Mouse (Mus musculus) neural tube, embryonic 15.5 days (tissue): ENCODE results near the gene Bean1. TPM values are rescaled to one million over a fixed set of nuclear protein-coding genes. Genes with fewer than 3 reads are reported as not detected.

ENCODE experiments used
- ATAC-seq: fragments of 200-750 bp; cut with Nextera tagmentation; 2 replicates; pipeline ENCODE4 v1.8.0; 2017; ENCODE audit warnings: mild to moderate bottlenecking, moderate TSS enrichment, moderate library complexity; ENCODE audit not compliant: low FRiP score
- H3K27ac ChIP-seq: fragments of 300-500 bp; sonication (generic); replicated peaks from 2 replicates; pipeline ENCODE4 v1.5.1; 2015; ENCODE audit warnings: mild to moderate bottlenecking, inconsistent platforms
- H3K27me3 ChIP-seq: fragments of 300-500 bp; sonication (generic); replicated peaks from 2 replicates; pipeline ENCODE4 v1.6.1; 2015; ENCODE audit warnings: inconsistent platforms
- H3K36me3 ChIP-seq: fragments of 300-500 bp; sonication (generic); 2 replicates; pipeline ENCODE4 v1.6.1; 2015; ENCODE audit warnings: inconsistent platforms
- H3K4me1 ChIP-seq: fragments of 300-500 bp; sonication (generic); 2 replicates; pipeline ENCODE4 v1.6.1; 2015; ENCODE audit warnings: inconsistent platforms
- H3K4me2 ChIP-seq: fragments of 300-500 bp; sonication (generic); 2 replicates; pipeline ENCODE4 v1.6.1; 2015; ENCODE audit warnings: inconsistent platforms, mild to moderate bottlenecking, moderate library complexity
- H3K4me3 ChIP-seq: fragments of 300-500 bp; sonication (generic); replicated peaks from 2 replicates; pipeline ENCODE4 v1.5.1; 2015; ENCODE audit warnings: mild to moderate bottlenecking, inconsistent platforms
- H3K9ac ChIP-seq: fragments of 300-500 bp; sonication (generic); replicated peaks from 2 replicates; pipeline ENCODE4 v1.6.1; 2015; ENCODE audit warnings: mild to moderate bottlenecking, inconsistent platforms
- H3K9me3 ChIP-seq: fragments of 300-500 bp; sonication (generic); replicated peaks from 2 replicates; pipeline ENCODE4 v1.6.1; 2016; ENCODE audit warnings: inconsistent platforms
- WGBS: fragments of 180-500 bp; shearing (Covaris S2); methylation state at CpG from one replicate; pipeline ENCODE4 v1.1.7; 2015; ENCODE audit warnings: mixed read lengths; 5-methylcytosine and 5-hydroxymethylcytosine counted together
- polyA plus RNA-seq: library from polyadenylated mRNA; unstranded; fragments of >200 nt; fragmentation: Nextera tagmentation; extraction: Ambion mirVana; gene quantifications from 2 replicates; pipeline ENCODE4 v1.2.1, GENCODE M21; 2015

The Bean1 gene
- polyA plus RNA-seq, 1 experiment from 2014 or later, result 9.8 TPM

GRCm38 (mm10) chr8:104177054-104177453, 6.8 kb downstream of the Bean1 start:
- no peak overlapping the region for H3K27ac ChIP-seq
- no peaks in the 10 kb centered on the region for H3K9me3 ChIP-seq
- no peak overlapping the region for H3K4me3 ChIP-seq
- no peak for ATAC-seq
- H3K27me3 ChIP-seq, result peaks cover 12% of the 10 kb centered on the region
- H3K4me2 ChIP-seq, result no peak overlapping the region
- WGBS, result 71% methylated on average over 4 of the region's 4 CpGs
- H3K9ac ChIP-seq, result no peak overlapping the region
- H3K36me3 ChIP-seq, result no peaks in the 10 kb centered on the region
- H3K4me1 ChIP-seq, result peaks cover 8% of the 10 kb centered on the region; the same call in 1 of the 2 replicates

- no peak overlapping the region for H3K27ac ChIP-seq
- H3K4me2 ChIP-seq, result no peak overlapping the region
- 0 out of 2 replicates have a peak, but pooled peaks cover 5% of the 10 kb centered on the region for H3K4me1 ChIP-seq
- no peak for ATAC-seq
- H3K4me3 ChIP-seq, result no peak overlapping the region
- H3K27me3 ChIP-seq, result no peaks in the 10 kb centered on the region
- H3K9ac ChIP-seq, result no peak overlapping the region
- H3K36me3 ChIP-seq, result no peaks in the 10 kb centered on the region
- 31% methylated on average over 6 of the region's 6 CpGs for WGBS
- no peaks in the 10 kb centered on the region for H3K9me3 ChIP-seq
Measured at GRCm38 (mm10) chr8:104184905-104185304, 14.7 kb downstream of the Bean1 start.

GRCm38 (mm10) chr8:104186827-104187226, 16.6 kb downstream of the Bean1 start:
- no peak overlapping the region for H3K9ac ChIP-seq
- peaks cover 13% of the 10 kb centered on the region for H3K4me1 ChIP-seq
- H3K4me3 ChIP-seq, result no peak overlapping the region
- no peak for ATAC-seq
- H3K4me2 ChIP-seq, result no peak overlapping the region
- H3K36me3 ChIP-seq, result no peaks in the 10 kb centered on the region
- no peaks in the 10 kb centered on the region for H3K27me3 ChIP-seq
- H3K27ac ChIP-seq, result no peak overlapping the region
- 94% methylated on average over 4 of the region's 4 CpGs for WGBS
- H3K9me3 ChIP-seq, result no peaks in the 10 kb centered on the region

- H3K9ac ChIP-seq, result no peak overlapping the region
- H3K9me3 ChIP-seq, result no peaks in the 10 kb centered on the region
- no peak overlapping the region for H3K4me3 ChIP-seq
- H3K27me3 ChIP-seq, result no peaks in the 10 kb centered on the region
- H3K4me1 ChIP-seq, result peaks cover 17% of the 10 kb centered on the region
- H3K36me3 ChIP-seq, result no peaks in the 10 kb centered on the region
- no peak for ATAC-seq
- no peak overlapping the region for H3K27ac ChIP-seq
- WGBS, result 91% methylated on average over 6 of the region's 6 CpGs
- no peak overlapping the region for H3K4me2 ChIP-seq
Measured at GRCm38 (mm10) chr8:104187622-104188021, 17.4 kb downstream of the Bean1 start.

GRCm38 (mm10) chr8:104188459-104188858, 18.2 kb downstream of the Bean1 start:
- ATAC-seq, result no peak
- WGBS, result 78% methylated on average over 5 of the region's 5 CpGs
- H3K36me3 ChIP-seq, result no peaks in the 10 kb centered on the region
- H3K4me2 ChIP-seq, result no peak overlapping the region
- H3K9me3 ChIP-seq, result 0 out of 2 replicates have a peak, but pooled peaks cover 3% of the 10 kb centered on the region
- H3K4me1 ChIP-seq, result peaks cover 17% of the 10 kb centered on the region
- H3K4me3 ChIP-seq, result no peak overlapping the region
- H3K27ac ChIP-seq, result no peak overlapping the region
- no peak overlapping the region for H3K9ac ChIP-seq
- H3K27me3 ChIP-seq, result no peaks in the 10 kb centered on the region

- Histone ChIP-seq H3K27me3 (no peaks in the 10 kb centered on the region), H3K4me2 (no peak overlapping the region), H3K36me3 (no peaks in the 10 kb centered on the region), H3K27ac (no peak overlapping the region; the same call in 1 of the 2 replicates), H3K9ac (no peak overlapping the region), H3K9me3 (0 out of 2 replicates have a peak, but pooled peaks cover 3% of the 10 kb centered on the region), H3K4me1 (peaks cover 11% of the 10 kb centered on the region), H3K4me3 (no peak overlapping the region)
- 51% methylated on average over 6 of the region's 6 CpGs for WGBS
- ATAC-seq, result peak; percentile 31; the same call in 1 of the 2 replicates
Measured at GRCm38 (mm10) chr8:104190777-104191468, 20.7 kb downstream of the Bean1 start.

GRCm38 (mm10) chr8:104191496-104191895, 21.3 kb downstream of the Bean1 start:
- no peak overlapping the region for H3K9ac ChIP-seq
- H3K4me1 ChIP-seq, result peaks cover 11% of the 10 kb centered on the region
- ATAC-seq, result peak; percentile 53; the same call in 1 of the 2 replicates
- no peak overlapping the region for H3K4me3 ChIP-seq
- H3K9me3 ChIP-seq, result 0 out of 2 replicates have a peak, but pooled peaks cover 3% of the 10 kb centered on the region
- no peaks in the 10 kb centered on the region for H3K27me3 ChIP-seq
- H3K27ac ChIP-seq, result no peak overlapping the region; the same call in 1 of the 2 replicates
- WGBS, result 13% methylated on average over 11 of the region's 11 CpGs
- H3K36me3 ChIP-seq, result no peaks in the 10 kb centered on the region
- H3K4me2 ChIP-seq, result 0 out of 2 replicates have a peak overlapping the region, but pooled peaks have one; percentile 3

GRCm38 (mm10) chr8:104199802-104200201, 29.6 kb downstream of the Bean1 start:
- no peak for ATAC-seq
- Histone ChIP-seq H3K9ac (no peak overlapping the region), H3K4me2 (no peak overlapping the region), H3K27ac (no peak overlapping the region), H3K27me3 (no peaks in the 10 kb centered on the region), H3K36me3 (no peaks in the 10 kb centered on the region), H3K4me1 (no peaks in the 10 kb centered on the region), H3K9me3 (no peaks in the 10 kb centered on the region), H3K4me3 (no peak overlapping the region)
- WGBS, result 72% methylated on average over 5 of the region's 5 CpGs

- no peaks in the 10 kb centered on the region for H3K27me3 ChIP-seq
- no peak overlapping the region for H3K4me2 ChIP-seq
- no peak overlapping the region for H3K27ac ChIP-seq
- 87% methylated on average over 3 of the region's 3 CpGs for whole genome bisulfite sequencing
- H3K9me3 ChIP-seq, result no peaks in the 10 kb centered on the region
- no peaks in the 10 kb centered on the region for H3K4me1 ChIP-seq
- no peaks in the 10 kb centered on the region for H3K36me3 ChIP-seq
- no peak overlapping the region for H3K9ac ChIP-seq
- no peak overlapping the region for H3K4me3 ChIP-seq
- ATAC-seq, result no peak
Measured at GRCm38 (mm10) chr8:104201622-104202021, 31.4 kb downstream of the Bean1 start.

GRCm38 (mm10) chr8:104202320-104202719, 32.1 kb downstream of the Bean1 start:
- no peaks in the 10 kb centered on the region for H3K4me1 ChIP-seq
- H3K27ac ChIP-seq, result no peak overlapping the region
- H3K4me2 ChIP-seq, result no peak overlapping the region
- 82% methylated on average over 4 of the region's 4 CpGs for WGBS
- H3K9ac ChIP-seq, result no peak overlapping the region
- H3K36me3 ChIP-seq, result no peaks in the 10 kb centered on the region
- no peaks in the 10 kb centered on the region for H3K27me3 ChIP-seq
- ATAC-seq, result no peak
- no peak overlapping the region for H3K4me3 ChIP-seq
- H3K9me3 ChIP-seq, result no peaks in the 10 kb centered on the region

GRCm38 (mm10) chr8:104205292-104205691, 35.0 kb downstream of the Bean1 start:
- ATAC-seq, result no peak
- WGBS, result 60% methylated on average over 3 of the region's 3 CpGs

GRCm38 (mm10) chr8:104217601-104218000, 47.4 kb downstream of the Bean1 start:
- no peak overlapping the region for H3K4me2 ChIP-seq
- 95% methylated on average over 5 of the region's 5 CpGs for WGBS

More at GRCm38 (mm10) chr8:104205292-104205691, 35.0 kb downstream of the Bean1 start:
- Histone ChIP-seq H3K4me1 (no peaks in the 10 kb centered on the region), H3K9me3 (no peaks in the 10 kb centered on the region), H3K4me2 (no peak overlapping the region), H3K27me3 (no peaks in the 10 kb centered on the region), H3K36me3 (no peaks in the 10 kb centered on the region), H3K4me3 (no peak overlapping the region), H3K27ac (no peak overlapping the region), H3K9ac (no peak overlapping the region)

More at GRCm38 (mm10) chr8:104217601-104218000, 47.4 kb downstream of the Bean1 start:
- H3K27ac ChIP-seq, result no peak overlapping the region
- H3K4me3 ChIP-seq, result no peak overlapping the region
- no peak for ATAC-seq
- H3K4me1 ChIP-seq, result no peaks in the 10 kb centered on the region
- H3K9ac ChIP-seq, result no peak overlapping the region
- H3K27me3 ChIP-seq, result no peaks in the 10 kb centered on the region
- no peaks in the 10 kb centered on the region for H3K36me3 ChIP-seq
- H3K9me3 ChIP-seq, result no peaks in the 10 kb centered on the region
